Mouse (Mus musculus) spleen, adult 2 months (tissue): ENCODE results near the gene Psmg4.

Experiments used
- CTCF ChIP-seq: fragments of 200-500 bp; IDR thresholded peaks from 2 replicates; pipeline ENCODE4 v1.5.1; 2011; ENCODE audit warnings: mild to moderate bottlenecking, inconsistent platforms; ENCODE audit not compliant: insufficient read depth, insufficient read length, insufficient replicate concordance; ENCODE audit errors: extremely low read depth
- POLR2A ChIP-seq: fragments of 200-500 bp; IDR thresholded peaks from 2 replicates; pipeline ENCODE4 v1.6.1; 2011; ENCODE audit warnings: low read depth, low read length, inconsistent platforms

DNA sequence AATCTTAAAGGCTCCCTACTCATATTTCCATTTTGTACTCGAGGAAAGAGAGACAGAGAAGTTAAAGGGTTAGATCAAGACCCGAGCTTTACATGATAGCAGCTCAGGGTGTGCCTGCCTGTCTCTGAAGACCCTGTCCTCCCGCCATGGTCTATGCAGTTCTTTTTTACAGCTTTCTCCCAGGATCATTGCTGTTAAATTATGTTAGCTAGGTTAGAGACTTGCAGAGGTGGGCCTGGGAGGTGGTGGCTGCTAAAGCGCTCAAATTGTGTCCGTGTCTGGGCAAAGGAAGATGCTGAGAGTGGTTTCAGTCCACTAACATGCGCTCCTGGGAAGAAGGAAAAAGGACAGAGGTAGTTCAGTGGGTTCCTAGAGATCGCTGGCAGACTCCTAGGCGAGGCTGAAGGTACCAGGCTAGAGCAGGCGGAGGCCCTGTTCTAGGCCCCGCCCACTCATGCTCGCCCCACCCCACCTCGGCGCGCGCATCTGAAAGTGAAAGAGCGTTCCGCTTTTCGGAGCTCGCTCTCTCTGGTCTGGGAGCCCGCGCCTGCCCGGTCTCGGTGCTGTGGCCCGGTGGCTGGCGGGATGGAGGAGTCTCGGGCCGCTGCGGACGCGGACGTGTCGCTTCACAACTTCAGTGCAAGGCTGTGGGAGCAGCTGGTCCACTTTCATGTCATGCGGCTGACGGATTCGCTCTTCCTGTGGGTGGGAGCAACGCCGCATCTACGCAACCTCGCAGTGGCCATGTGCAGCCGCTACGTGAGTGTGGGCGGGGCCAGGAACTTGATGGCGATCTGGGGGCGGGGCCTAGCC is at the start of gene Psmg4:
- no peak for TF ChIP-seq CTCF
- TF ChIP-seq POLR2A = peak; percentile 42
